Mouse (Mus musculus): ENCODE measurements around the gene Kng1. TPM values are rescaled to one million over a fixed set of nuclear protein-coding genes. Genes with fewer than 3 reads are reported as not detected.

Gene Kng1
- polyA plus RNA-seq, 2 experiments: 0.60 TPM; not detected in 1

DNA sequence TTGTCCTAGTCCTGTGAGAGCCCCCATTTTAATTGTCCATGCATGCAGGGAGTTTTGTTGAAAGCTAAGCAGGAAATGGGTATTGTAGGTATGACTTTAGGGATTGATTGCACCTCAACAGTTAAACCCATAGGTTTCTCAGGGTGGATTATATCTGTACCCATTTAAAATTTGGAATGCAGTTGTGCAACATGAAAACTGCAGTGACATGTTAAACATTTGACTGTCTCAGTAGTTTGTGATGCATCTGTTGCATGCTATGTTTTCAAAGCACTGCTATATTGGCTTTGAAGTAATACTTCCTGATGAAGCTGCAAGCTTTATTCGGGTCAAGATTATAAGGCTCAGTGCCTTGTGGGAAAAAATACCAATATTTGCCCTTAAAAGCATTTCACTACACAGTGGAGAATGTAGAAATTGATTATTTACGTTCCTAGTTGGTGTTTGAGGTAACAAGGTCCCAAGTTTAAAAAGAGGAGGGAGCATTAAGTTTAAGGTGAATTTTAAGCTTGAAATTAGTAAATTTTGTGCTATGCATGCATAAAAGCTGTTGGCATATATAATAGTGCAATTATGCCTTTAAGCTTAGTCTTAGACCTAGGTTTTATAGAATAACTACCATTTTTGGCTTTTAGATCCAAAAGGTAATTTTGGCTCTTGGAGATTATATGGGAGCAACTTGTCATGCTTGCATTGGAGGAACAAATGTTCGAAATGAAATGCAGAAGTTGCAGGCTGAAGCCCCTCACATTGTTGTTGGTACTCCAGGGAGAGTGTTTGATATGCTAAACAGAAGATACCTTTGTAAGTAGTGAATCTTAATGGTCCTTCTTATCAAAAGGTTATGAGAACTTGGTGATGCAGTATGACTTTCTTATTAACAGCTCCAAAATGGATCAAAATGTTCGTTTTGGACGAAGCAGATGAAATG lies 52.0 kb downstream of the Kng1 start:
- WGBS: 49% methylated on average over 5 of the region's 5 CpGs
- ATAC-seq (ENCODE audit: low FRiP score, low read depth) (no peak), DNase-seq (ENCODE audit: low spot score) (no peak)
- no peak for TF ChIP-seq POLR2A (IDR thresholded peaks at IDR 0.05; ENCODE audit: borderline replicate concordance, extremely low read depth, insufficient read depth, insufficient read length)
- Histone ChIP-seq H3K9ac (ENCODE audit: low read depth, low read length, severe bottlenecking) (peak overlapping the region; percentile 100), H3K4me3 (replicated peaks; ENCODE audit: low read length) (peak overlapping the region; percentile 97), H3K4me1 (ENCODE audit: control insufficient read depth, insufficient read depth, low read length) (peaks cover 16% of the 10 kb centered on the region), H3K4me2 (replicated peaks; ENCODE audit: low read depth, low read length, severe bottlenecking) (peak overlapping the region; percentile 94), H3K27me3 (ENCODE audit: control insufficient read depth, insufficient read depth, low read length) (no peaks in the 10 kb centered on the region), H3K27ac (replicated peaks; ENCODE audit: low read depth, low read length) (0 out of 2 replicates have a peak overlapping the region, but pooled peaks have one; percentile 28), H3K36me3 (ENCODE audit: control insufficient read depth, insufficient read depth, low read length) (peaks cover 58% of the 10 kb centered on the region), H3K9me3 (ENCODE audit: control insufficient read depth, low read length) (no peaks in the 10 kb centered on the region)

DNA sequence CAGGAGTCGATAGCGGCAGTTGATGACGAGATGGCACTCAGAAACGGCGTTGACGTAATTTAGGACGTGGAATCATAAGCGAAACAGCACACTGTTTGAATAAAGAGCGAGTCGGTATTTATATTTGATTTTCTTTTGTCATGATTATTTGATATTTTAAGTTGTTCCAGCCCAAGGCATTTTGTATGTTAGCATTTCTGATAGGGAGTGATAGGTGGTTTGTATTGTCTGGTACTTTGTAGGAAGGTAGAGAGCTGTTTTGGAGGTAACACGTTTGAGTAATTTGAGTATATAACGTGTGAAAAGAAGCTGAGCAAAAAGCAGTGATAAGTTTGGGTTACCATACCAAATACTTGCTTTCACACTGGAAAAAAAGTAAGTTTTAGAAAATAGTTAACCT lies 54.7 kb downstream of the Kng1 start:
- no peaks in the 10 kb centered on the region for H3K27me3 ChIP-seq (ENCODE audit: control insufficient read depth, insufficient read depth, low read length)
- WGBS: 80% methylated on average over 12 of the region's 12 CpGs
- no peak overlapping the region for H3K4me2 ChIP-seq (replicated peaks; ENCODE audit: low read depth, low read length, severe bottlenecking)
- no peaks in the 10 kb centered on the region for H3K9me3 ChIP-seq (ENCODE audit: control insufficient read depth, low read length)
- TF ChIP-seq POLR2A (IDR thresholded peaks at IDR 0.05; ENCODE audit: borderline replicate concordance, extremely low read depth, insufficient read depth, insufficient read length): no peak
- no peak overlapping the region for H3K4me3 ChIP-seq (replicated peaks; ENCODE audit: low read length)
- no peak overlapping the region for H3K9ac ChIP-seq (ENCODE audit: low read depth, low read length, severe bottlenecking)
- DNase-seq (ENCODE audit: low spot score) (no peak), ATAC-seq (ENCODE audit: low FRiP score, low read depth) (no peak)
- peaks cover 72% of the 10 kb centered on the region for H3K36me3 ChIP-seq (ENCODE audit: control insufficient read depth, insufficient read depth, low read length)
- no peak overlapping the region for H3K27ac ChIP-seq (replicated peaks; ENCODE audit: low read depth, low read length)
- H3K4me1 ChIP-seq (ENCODE audit: control insufficient read depth, insufficient read depth, low read length): peaks cover 13% of the 10 kb centered on the region

DNA sequence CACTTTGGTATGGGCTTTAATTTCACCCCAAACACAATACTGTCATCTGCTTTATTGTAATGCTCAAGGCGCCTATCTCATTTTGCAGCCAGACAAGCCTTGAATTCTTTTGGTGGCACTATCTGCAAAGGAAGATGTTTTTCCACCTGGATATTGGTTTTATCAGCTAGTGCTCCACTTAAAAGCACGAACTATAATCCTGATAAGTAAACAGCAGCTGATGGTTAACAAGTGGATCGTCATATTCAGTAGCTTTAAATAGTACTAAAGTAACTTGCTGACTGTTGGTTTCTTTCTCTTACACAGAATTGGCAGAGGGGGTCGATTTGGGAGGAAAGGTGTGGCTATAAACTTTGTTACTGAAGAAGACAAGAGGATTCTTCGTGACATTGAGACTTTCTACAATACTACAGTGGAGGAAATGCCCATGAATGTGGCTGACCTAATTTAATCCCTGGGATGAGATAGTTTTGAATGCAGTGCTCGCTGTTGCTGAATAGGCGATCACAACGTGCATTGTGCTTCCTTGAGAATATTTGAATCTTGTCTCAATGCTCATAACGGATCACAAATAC lies 55.3 kb downstream of the Kng1 start:
- peaks cover 74% of the 10 kb centered on the region for H3K36me3 ChIP-seq (ENCODE audit: control insufficient read depth, insufficient read depth, low read length)
- H3K4me1 ChIP-seq (ENCODE audit: control insufficient read depth, insufficient read depth, low read length): peaks cover 13% of the 10 kb centered on the region
- no peak for TF ChIP-seq POLR2A (IDR thresholded peaks at IDR 0.05; ENCODE audit: borderline replicate concordance, extremely low read depth, insufficient read depth, insufficient read length)
- no peak overlapping the region for H3K4me2 ChIP-seq (replicated peaks; ENCODE audit: low read depth, low read length, severe bottlenecking)
- ATAC-seq (ENCODE audit: low FRiP score, low read depth) (no peak), DNase-seq (ENCODE audit: low spot score) (no peak)
- H3K4me3 ChIP-seq (replicated peaks; ENCODE audit: low read length): no peak overlapping the region
- H3K27ac ChIP-seq (replicated peaks; ENCODE audit: low read depth, low read length): no peak overlapping the region
- 55% methylated on average over 9 of the region's 9 CpGs for WGBS
- no peaks in the 10 kb centered on the region for H3K9me3 ChIP-seq (ENCODE audit: control insufficient read depth, low read length)
- H3K27me3 ChIP-seq (ENCODE audit: control insufficient read depth, insufficient read depth, low read length): no peaks in the 10 kb centered on the region
- H3K9ac ChIP-seq (ENCODE audit: low read depth, low read length, severe bottlenecking): no peak overlapping the region

DNA sequence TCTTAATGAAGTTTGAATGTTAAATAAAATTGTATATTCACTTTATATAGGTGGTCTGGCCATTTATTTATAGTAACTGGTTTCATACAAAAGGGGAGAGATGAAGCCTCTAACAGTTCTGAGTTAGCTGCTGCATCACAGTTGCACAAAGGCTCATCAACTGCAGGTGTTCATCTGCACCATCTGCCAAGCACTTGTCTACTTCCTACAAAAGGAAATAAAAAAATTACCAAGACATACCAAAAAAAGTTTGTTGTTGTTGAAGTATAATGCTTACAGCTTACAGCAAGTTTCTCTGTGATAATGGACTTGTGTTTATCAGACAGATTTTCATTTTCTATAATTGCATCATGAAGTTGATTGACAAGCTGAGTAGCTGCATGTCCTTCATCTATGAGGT lies 56.2 kb downstream of the Kng1 start:
- H3K9ac ChIP-seq (ENCODE audit: low read depth, low read length, severe bottlenecking): no peak overlapping the region
- no peak for TF ChIP-seq POLR2A (IDR thresholded peaks at IDR 0.05; ENCODE audit: borderline replicate concordance, extremely low read depth, insufficient read depth, insufficient read length)
- no peaks in the 10 kb centered on the region for H3K9me3 ChIP-seq (ENCODE audit: control insufficient read depth, low read length)
- peaks cover 13% of the 10 kb centered on the region for H3K4me1 ChIP-seq (ENCODE audit: control insufficient read depth, insufficient read depth, low read length)
- no peak overlapping the region for H3K27ac ChIP-seq (replicated peaks; ENCODE audit: low read depth, low read length)
- ATAC-seq (ENCODE audit: low FRiP score, low read depth): no peak
- no peak overlapping the region for H3K4me3 ChIP-seq (replicated peaks; ENCODE audit: low read length)
- DNase-seq (ENCODE audit: low spot score): no peak
- H3K36me3 ChIP-seq (ENCODE audit: control insufficient read depth, insufficient read depth, low read length): peaks cover 68% of the 10 kb centered on the region
- no peaks in the 10 kb centered on the region for H3K27me3 ChIP-seq (ENCODE audit: control insufficient read depth, insufficient read depth, low read length)
- no peak overlapping the region for H3K4me2 ChIP-seq (replicated peaks; ENCODE audit: low read depth, low read length, severe bottlenecking)

DNA sequence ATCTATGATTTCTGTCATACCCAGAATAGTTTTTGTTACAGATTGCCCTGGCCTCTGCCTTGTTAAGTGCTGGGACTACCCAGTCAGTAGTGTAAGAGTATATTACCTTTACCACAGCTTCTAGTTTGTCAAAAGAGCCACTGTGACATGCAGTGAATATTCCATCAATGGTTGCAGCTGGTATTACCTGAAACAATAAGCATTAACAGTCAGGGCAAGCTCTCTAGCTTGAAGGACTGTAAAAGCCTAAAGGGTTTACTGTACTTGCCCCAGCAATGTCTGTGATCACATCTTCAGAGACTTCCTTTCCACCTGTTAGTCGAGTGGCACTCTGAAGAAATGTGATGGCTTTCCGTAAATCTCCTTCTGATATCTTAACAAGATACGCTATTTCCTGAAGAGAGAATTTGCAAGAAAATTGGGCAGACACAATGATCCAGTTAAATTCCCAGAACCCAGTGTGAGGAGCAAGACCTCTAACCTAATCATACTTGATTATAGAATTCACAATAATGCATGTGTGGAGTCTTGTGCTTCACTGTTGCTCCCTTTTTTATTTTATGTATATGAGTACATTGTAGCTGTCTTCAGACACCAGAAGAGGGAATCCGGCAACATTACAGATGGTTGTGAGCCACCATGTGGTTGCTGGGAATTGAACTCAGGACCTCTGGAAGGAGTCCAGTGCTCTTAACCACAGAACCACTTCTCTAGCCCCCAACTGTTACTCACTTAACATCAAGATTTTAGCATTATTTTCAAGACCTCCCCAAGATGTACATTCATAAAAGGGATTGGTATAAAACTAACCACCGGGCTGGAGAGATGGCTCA lies 56.9 kb downstream of the Kng1 start:
- no peak for TF ChIP-seq POLR2A (IDR thresholded peaks at IDR 0.05; ENCODE audit: borderline replicate concordance, extremely low read depth, insufficient read depth, insufficient read length)
- Histone ChIP-seq H3K9ac (ENCODE audit: low read depth, low read length, severe bottlenecking) (no peak overlapping the region), H3K4me2 (replicated peaks; ENCODE audit: low read depth, low read length, severe bottlenecking) (no peak overlapping the region), H3K27me3 (ENCODE audit: control insufficient read depth, insufficient read depth, low read length) (no peaks in the 10 kb centered on the region), H3K27ac (replicated peaks; ENCODE audit: low read depth, low read length) (no peak overlapping the region), H3K9me3 (ENCODE audit: control insufficient read depth, low read length) (no peaks in the 10 kb centered on the region), H3K4me3 (replicated peaks; ENCODE audit: low read length) (no peak overlapping the region), H3K36me3 (ENCODE audit: control insufficient read depth, insufficient read depth, low read length) (peaks cover 66% of the 10 kb centered on the region), H3K4me1 (ENCODE audit: control insufficient read depth, insufficient read depth, low read length) (peaks cover 10% of the 10 kb centered on the region)
- WGBS: 63% methylated on average over 5 of the region's 5 CpGs
- 0 out of 2 replicates have a peak, but pooled peaks have one; percentile 12 for ATAC-seq (ENCODE audit: low FRiP score, low read depth)
- no peak for DNase-seq (ENCODE audit: low spot score)
